Mouse (Mus musculus): ENCODE data around the gene Denr. TPM values are rescaled to one million over a fixed set of nuclear protein-coding genes. Genes with fewer than 3 reads are reported as not detected.

Denr gene
- polyA plus RNA-seq, 1 experiment from 2014 or later = 156 TPM

DNA sequence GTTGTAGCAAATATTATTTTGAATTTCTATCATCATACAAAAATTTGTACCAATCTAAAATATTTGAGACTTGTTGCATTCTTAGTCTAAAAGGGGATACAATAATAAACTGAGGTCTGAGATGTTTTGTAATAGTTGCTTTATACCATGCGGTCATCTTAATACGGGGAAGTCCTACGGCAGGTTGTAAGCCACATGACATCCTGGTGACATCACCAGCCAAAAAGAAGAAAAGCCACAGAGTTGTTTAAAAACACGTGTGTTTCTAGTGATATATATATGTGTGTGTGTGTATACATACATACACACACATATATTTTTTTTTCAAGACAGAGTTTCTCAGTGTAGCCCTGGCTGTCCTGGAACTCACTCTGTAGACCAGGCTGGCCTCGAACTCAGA, 13.5 kb upstream of the Denr start:
- DNase-seq (ENCODE audit: low spot score) = no peak
- no peak overlapping the region for H3K9ac ChIP-seq (ENCODE audit: low read depth, low read length)
- ATAC-seq (replicated peaks; ENCODE audit: low FRiP score) = no peak
- H3K27me3 ChIP-seq (replicated peaks; ENCODE audit: control insufficient read depth, insufficient read depth, low read length) = no peaks in the 10 kb centered on the region
- no peak overlapping the region for H3K4me3 ChIP-seq (ENCODE audit: low read depth, low read length)
- H3K4me2 ChIP-seq = no peak overlapping the region
- whole genome bisulfite sequencing = 75% methylated on average over 5 of the region's 5 CpGs
- no peaks in the 10 kb centered on the region for H3K9me3 ChIP-seq (ENCODE audit: control insufficient read depth, low read length)
- no peak overlapping the region for H3K27ac ChIP-seq (ENCODE audit: low read depth, low read length)
- H3K36me3 ChIP-seq (ENCODE audit: control insufficient read depth, insufficient read depth, low read length) = no peaks in the 10 kb centered on the region
- no peaks in the 10 kb centered on the region for H3K4me1 ChIP-seq (replicated peaks; ENCODE audit: control insufficient read depth, insufficient read depth, low read length)

DNA sequence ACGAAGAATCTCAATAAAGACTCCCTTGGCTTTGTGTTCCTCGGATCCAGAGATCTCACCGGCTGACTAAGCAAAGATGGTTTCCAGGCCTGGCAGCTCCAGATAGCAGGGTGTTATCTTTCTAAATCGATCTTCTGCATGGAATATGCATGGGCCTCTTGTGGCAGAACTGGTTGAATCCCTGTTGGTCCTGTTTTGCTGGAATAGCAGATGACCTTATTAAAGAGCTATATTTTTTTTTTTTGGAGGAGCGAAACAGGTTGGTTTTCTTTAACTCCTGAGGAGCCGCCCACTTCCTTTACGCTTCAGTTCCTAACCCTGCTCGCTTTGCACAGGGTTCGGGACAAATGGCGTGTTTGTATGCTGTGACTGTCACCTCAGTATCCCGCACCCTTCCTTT, 10.6 kb upstream of the Denr start:
- no peak overlapping the region for H3K9ac ChIP-seq (ENCODE audit: low read depth, low read length)
- DNase-seq (ENCODE audit: low spot score) = no peak
- no peaks in the 10 kb centered on the region for H3K27me3 ChIP-seq (replicated peaks; ENCODE audit: control insufficient read depth, insufficient read depth, low read length)
- H3K4me3 ChIP-seq (ENCODE audit: low read depth, low read length) = no peak overlapping the region
- H3K27ac ChIP-seq (ENCODE audit: low read depth, low read length) = no peak overlapping the region
- no peaks in the 10 kb centered on the region for H3K4me1 ChIP-seq (replicated peaks; ENCODE audit: control insufficient read depth, insufficient read depth, low read length)
- no peaks in the 10 kb centered on the region for H3K9me3 ChIP-seq (ENCODE audit: control insufficient read depth, low read length)
- 75% methylated on average over 11 of the region's 11 CpGs for WGBS
- no peaks in the 10 kb centered on the region for H3K36me3 ChIP-seq (ENCODE audit: control insufficient read depth, insufficient read depth, low read length)
- ATAC-seq (replicated peaks; ENCODE audit: low FRiP score) = no peak
- H3K4me2 ChIP-seq = no peak overlapping the region

DNA sequence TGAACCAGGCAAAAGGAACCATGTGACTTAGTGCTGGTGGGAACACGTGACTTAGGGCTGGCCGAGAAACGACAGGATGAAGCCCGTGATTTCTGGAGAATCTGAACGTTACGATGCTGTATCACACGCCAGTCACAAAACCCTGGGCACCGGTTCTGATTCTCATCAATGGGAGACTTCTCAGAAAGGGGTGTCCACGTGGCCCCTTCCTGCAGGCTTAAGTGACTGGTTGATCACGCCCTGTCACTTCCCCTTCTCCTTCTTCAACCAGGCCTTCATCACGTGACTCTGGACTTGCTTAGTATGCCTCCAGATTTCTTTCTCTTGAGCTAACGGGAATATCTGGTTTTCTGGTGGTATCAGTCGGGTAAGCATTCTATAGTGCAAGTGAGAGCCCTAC, 9.6 kb upstream of the Denr start:
- 57% methylated on average over 13 of the region's 13 CpGs for WGBS
- Histone ChIP-seq H3K36me3 (ENCODE audit: control insufficient read depth, insufficient read depth, low read length) (no peaks in the 10 kb centered on the region), H3K9ac (ENCODE audit: low read depth, low read length) (no peak overlapping the region), H3K27me3 (replicated peaks; ENCODE audit: control insufficient read depth, insufficient read depth, low read length) (no peaks in the 10 kb centered on the region), H3K27ac (ENCODE audit: low read depth, low read length) (no peak overlapping the region), H3K4me2 (no peak overlapping the region), H3K9me3 (ENCODE audit: control insufficient read depth, low read length) (no peaks in the 10 kb centered on the region), H3K4me3 (ENCODE audit: low read depth, low read length) (no peak overlapping the region), H3K4me1 (replicated peaks; ENCODE audit: control insufficient read depth, insufficient read depth, low read length) (no peaks in the 10 kb centered on the region)
- DNase-seq (ENCODE audit: low spot score) = no peak
- no peak for ATAC-seq (replicated peaks; ENCODE audit: low FRiP score)

DNA sequence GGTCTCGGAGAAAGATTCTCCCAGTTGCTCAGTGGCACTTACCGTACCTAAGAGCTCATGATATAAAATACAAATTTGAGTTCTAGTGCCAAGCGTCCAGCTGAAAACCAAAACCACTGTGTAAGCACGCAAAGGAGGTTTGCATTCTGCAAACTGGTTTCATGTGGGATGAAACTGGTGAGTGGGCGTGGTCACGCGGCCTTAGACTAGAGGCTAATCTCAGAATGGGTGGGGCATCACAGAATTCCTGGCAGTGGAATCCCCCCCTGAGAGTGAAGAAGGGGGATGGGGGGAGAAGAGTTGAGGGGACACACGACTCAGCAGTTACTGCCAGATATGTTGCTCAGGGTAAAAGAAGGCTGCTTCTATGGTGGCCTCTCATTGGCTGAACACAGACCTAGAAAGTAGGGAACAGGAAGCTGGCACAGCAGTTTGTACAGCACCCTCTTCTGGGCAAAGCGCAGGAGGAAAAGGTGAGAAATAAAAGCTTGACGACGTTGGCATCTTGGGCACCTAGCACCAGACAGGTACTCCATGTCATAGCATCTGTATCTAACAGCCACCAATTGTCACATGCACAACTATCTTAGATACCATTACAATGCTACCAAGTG, 2.8 kb upstream of the Denr start:
- peaks cover 13% of the 10 kb centered on the region for H3K4me1 ChIP-seq (replicated peaks; ENCODE audit: control insufficient read depth, insufficient read depth, low read length)
- WGBS = 64% methylated on average over 11 of the region's 11 CpGs
- no peak overlapping the region for H3K27ac ChIP-seq (ENCODE audit: low read depth, low read length)
- DNase-seq (ENCODE audit: low spot score) (no peak), ATAC-seq (replicated peaks; ENCODE audit: low FRiP score) (no peak)
- H3K9me3 ChIP-seq (ENCODE audit: control insufficient read depth, low read length) = no peaks in the 10 kb centered on the region
- no peak overlapping the region for H3K4me3 ChIP-seq (ENCODE audit: low read depth, low read length)
- H3K4me2 ChIP-seq = no peak overlapping the region
- H3K27me3 ChIP-seq (replicated peaks; ENCODE audit: control insufficient read depth, insufficient read depth, low read length) = no peaks in the 10 kb centered on the region
- H3K36me3 ChIP-seq (ENCODE audit: control insufficient read depth, insufficient read depth, low read length) = peaks cover 7% of the 10 kb centered on the region
- no peak overlapping the region for H3K9ac ChIP-seq (ENCODE audit: low read depth, low read length)

DNA sequence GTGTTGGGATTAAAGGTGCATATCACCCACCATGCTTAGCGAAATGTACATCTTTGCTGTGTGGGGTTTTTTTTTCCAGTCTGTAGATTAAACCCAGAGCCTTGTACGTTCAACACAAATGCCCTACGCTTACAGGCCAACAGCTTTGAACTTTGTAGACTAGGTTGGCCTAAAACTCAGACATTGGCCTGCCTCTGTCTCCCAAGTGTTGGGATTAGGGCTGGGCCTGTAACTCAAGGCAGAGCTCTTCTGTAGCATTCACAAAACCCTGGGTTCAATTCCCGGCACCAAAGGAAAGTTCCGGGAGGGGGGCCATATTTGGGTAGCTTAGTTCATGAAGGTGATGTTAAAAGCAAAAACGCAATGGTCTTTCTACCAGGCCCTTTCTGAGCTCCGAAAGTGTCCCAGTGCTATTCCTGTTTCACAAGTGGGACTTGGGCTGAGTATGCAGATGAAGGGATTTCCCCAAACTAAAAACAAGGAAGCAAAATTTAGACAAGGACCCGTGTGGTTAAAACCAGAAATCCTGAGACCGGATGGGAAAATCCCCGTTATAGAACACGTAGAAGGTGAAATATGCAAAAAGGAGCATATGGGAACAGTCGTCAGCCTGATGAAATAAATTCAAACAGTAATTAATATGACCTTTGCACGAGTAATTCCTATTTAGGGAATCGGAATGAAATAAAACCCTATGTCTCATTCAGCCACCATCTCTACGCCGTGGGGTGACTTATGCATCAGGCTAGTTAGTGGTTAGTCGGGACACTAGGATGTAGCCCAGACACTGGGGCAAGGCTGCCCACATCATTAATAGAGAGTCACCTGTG, 614 bp upstream of the Denr start:
- 68% methylated on average over 17 of the region's 17 CpGs for WGBS
- no peaks in the 10 kb centered on the region for H3K27me3 ChIP-seq (replicated peaks; ENCODE audit: control insufficient read depth, insufficient read depth, low read length)
- no peak overlapping the region for H3K9ac ChIP-seq (ENCODE audit: low read depth, low read length)
- H3K36me3 ChIP-seq (ENCODE audit: control insufficient read depth, insufficient read depth, low read length) = peaks cover 19% of the 10 kb centered on the region
- H3K4me3 ChIP-seq (ENCODE audit: low read depth, low read length) = peak overlapping the region; percentile 97; the same call in 1 of the 2 replicates
- no peaks in the 10 kb centered on the region for H3K9me3 ChIP-seq (ENCODE audit: control insufficient read depth, low read length)
- H3K4me1 ChIP-seq (replicated peaks; ENCODE audit: control insufficient read depth, insufficient read depth, low read length) = peaks cover 13% of the 10 kb centered on the region
- DNase-seq (ENCODE audit: low spot score) = no peak
- no peak for ATAC-seq (replicated peaks; ENCODE audit: low FRiP score)
- no peak overlapping the region for H3K27ac ChIP-seq (ENCODE audit: low read depth, low read length)
- peak overlapping the region; percentile 54 for H3K4me2 ChIP-seq

DNA sequence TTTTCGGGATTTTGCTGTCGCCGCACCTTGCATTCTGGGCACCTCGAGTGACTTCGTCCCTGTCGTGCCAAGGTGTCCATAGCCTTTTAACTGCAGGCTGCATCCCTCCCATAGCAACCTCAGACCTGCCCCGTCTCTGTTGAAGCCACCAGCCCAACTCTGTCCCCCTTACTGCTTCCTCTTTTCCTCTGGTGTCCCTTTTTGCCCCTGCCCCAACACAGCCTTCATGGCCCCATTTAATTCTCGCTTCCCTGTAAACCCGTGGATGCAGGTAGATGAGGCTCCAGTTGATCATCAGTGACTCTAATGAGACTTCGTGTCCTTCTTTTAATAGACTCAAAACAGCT, 629 bp downstream of the Denr start:
- WGBS = 4% methylated on average over 10 of the region's 10 CpGs
- Histone ChIP-seq H3K4me2 (peak overlapping the region; percentile 82), H3K4me3 (ENCODE audit: low read depth, low read length) (peak overlapping the region; percentile 97), H3K9me3 (ENCODE audit: control insufficient read depth, low read length) (no peaks in the 10 kb centered on the region), H3K27ac (ENCODE audit: low read depth, low read length) (peak overlapping the region; percentile 75), H3K4me1 (replicated peaks; ENCODE audit: control insufficient read depth, insufficient read depth, low read length) (peaks cover 13% of the 10 kb centered on the region), H3K9ac (ENCODE audit: low read depth, low read length) (peak overlapping the region; percentile 99), H3K36me3 (ENCODE audit: control insufficient read depth, insufficient read depth, low read length) (peaks cover 22% of the 10 kb centered on the region), H3K27me3 (replicated peaks; ENCODE audit: control insufficient read depth, insufficient read depth, low read length) (no peaks in the 10 kb centered on the region)
- ATAC-seq (replicated peaks; ENCODE audit: low FRiP score) (no peak), DNase-seq (ENCODE audit: low spot score) (no peak)

DNA sequence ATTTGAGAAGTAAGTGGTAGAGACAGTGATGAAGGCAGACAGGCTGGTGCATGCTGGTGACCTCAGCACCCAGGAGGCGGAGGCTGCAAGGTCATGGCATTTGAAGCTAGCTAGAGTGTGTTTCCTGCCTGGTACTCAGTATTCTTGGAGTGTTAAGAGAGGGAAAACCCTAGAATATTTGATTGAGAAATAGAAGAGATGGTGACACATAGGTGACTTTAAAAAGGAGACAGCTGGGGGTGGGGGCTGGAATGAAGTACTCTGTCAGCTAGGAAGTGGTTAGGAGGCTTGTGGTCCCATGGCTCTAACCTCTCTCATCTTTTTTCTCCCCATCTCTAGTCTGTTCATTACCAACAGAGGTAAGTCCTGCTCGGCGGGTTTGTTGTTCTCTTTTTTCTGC, 7.9 kb downstream of the Denr start:
- Histone ChIP-seq H3K36me3 (ENCODE audit: control insufficient read depth, insufficient read depth, low read length) (peaks cover 32% of the 10 kb centered on the region), H3K4me2 (no peak overlapping the region), H3K27me3 (replicated peaks; ENCODE audit: control insufficient read depth, insufficient read depth, low read length) (no peaks in the 10 kb centered on the region), H3K4me1 (replicated peaks; ENCODE audit: control insufficient read depth, insufficient read depth, low read length) (no peaks in the 10 kb centered on the region; the same call in 1 of the 2 replicates), H3K27ac (ENCODE audit: low read depth, low read length) (no peak overlapping the region), H3K9me3 (ENCODE audit: control insufficient read depth, low read length) (no peaks in the 10 kb centered on the region), H3K9ac (ENCODE audit: low read depth, low read length) (no peak overlapping the region), H3K4me3 (ENCODE audit: low read depth, low read length) (no peak overlapping the region)
- WGBS = 84% methylated on average over 3 of the region's 3 CpGs
- ATAC-seq (replicated peaks; ENCODE audit: low FRiP score) (no peak), DNase-seq (ENCODE audit: low spot score) (no peak)

DNA sequence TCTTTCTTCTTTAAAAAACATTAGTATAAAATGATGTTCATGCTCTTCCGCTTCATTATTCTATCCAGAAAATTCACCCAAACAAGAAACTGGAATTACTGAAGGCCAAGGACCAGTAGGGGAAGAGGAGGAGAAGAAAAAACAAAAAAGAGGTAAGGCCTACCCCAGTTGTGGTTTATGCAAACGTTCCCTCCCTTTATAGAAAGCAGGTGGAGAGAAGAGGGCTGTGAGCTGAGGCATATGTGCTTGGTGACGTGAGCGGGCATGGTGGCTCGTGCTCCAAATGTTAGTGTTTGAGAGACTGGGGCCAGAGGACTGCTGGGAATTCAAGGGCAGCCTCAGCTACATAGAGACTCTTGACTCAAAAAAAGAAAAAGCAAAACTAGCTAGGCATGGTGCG, 15.1 kb downstream of the Denr start:
- ATAC-seq (replicated peaks; ENCODE audit: low FRiP score) (no peak), DNase-seq (ENCODE audit: low spot score) (no peak)
- Histone ChIP-seq H3K36me3 (ENCODE audit: control insufficient read depth, insufficient read depth, low read length) (peaks cover 48% of the 10 kb centered on the region), H3K4me3 (ENCODE audit: low read depth, low read length) (no peak overlapping the region), H3K4me1 (replicated peaks; ENCODE audit: control insufficient read depth, insufficient read depth, low read length) (no peaks in the 10 kb centered on the region), H3K9me3 (ENCODE audit: control insufficient read depth, low read length) (no peaks in the 10 kb centered on the region), H3K4me2 (no peak overlapping the region), H3K27me3 (replicated peaks; ENCODE audit: control insufficient read depth, insufficient read depth, low read length) (no peaks in the 10 kb centered on the region), H3K9ac (ENCODE audit: low read depth, low read length) (no peak overlapping the region), H3K27ac (ENCODE audit: low read depth, low read length) (no peak overlapping the region)
- WGBS = 86% methylated on average over 6 of the region's 6 CpGs

DNA sequence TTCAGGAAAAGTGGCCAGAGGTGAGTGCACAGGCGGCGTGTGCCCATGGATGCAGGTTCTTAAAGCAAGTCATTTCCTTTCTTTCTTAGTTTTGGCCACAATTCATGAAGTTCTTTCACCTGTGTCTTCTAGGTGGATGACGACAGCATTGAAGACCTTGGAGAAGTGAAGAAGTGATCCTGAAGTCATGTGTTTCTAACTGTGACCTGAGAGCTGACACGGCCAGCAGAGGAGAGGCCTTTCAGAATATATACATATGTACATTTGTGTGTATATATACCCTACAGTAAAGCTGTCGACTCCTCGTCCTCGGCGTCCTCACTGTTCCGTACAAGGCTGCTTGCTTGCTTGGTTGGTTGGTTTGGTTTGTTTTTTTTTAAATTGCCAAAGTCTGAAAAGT, 20.1 kb downstream of the Denr start, which contains the start of gene Gm43518:
Gm43518 (plus strand) TSS at position 301 of the 400 bp plus-strand sequence.
- peaks cover 44% of the 10 kb centered on the region for H3K36me3 ChIP-seq (ENCODE audit: control insufficient read depth, insufficient read depth, low read length)
- DNase-seq (ENCODE audit: low spot score) (no peak), ATAC-seq (replicated peaks; ENCODE audit: low FRiP score) (no peak)
- no peaks in the 10 kb centered on the region for H3K27me3 ChIP-seq (replicated peaks; ENCODE audit: control insufficient read depth, insufficient read depth, low read length)
- H3K4me3 ChIP-seq (ENCODE audit: low read depth, low read length) = no peak within 1 kb of the TSS
- no peak within 1 kb of the TSS for H3K27ac ChIP-seq (ENCODE audit: low read depth, low read length)
- no peak within 1 kb of the TSS for H3K9ac ChIP-seq (ENCODE audit: low read depth, low read length)
- no peaks in the 10 kb centered on the region for H3K9me3 ChIP-seq (ENCODE audit: control insufficient read depth, low read length)
- WGBS = 93% methylated on average over 9 of the region's 9 CpGs
- no peak within 1 kb of the TSS for H3K4me2 ChIP-seq
- H3K4me1 ChIP-seq (replicated peaks; ENCODE audit: control insufficient read depth, insufficient read depth, low read length) = no peaks in the 10 kb centered on the region
